Mouse (Mus musculus) cerebellum, adult 11-12 months (tissue): ENCODE measurements around the gene Wdr70.
A peak's percentile ranks its signal among the peaks of the same experiment; 100 is the strongest.
"Not testable (repeated sequence)": the region's sequence is repeated elsewhere in the genome, so short reads cannot be mapped to it uniquely, and the experiment has no call there.

Experiments
- DNase-seq: peaks from one replicate; pipeline ENCODE4 v3.0.0; 2022

Gene Wdr70

DNA sequence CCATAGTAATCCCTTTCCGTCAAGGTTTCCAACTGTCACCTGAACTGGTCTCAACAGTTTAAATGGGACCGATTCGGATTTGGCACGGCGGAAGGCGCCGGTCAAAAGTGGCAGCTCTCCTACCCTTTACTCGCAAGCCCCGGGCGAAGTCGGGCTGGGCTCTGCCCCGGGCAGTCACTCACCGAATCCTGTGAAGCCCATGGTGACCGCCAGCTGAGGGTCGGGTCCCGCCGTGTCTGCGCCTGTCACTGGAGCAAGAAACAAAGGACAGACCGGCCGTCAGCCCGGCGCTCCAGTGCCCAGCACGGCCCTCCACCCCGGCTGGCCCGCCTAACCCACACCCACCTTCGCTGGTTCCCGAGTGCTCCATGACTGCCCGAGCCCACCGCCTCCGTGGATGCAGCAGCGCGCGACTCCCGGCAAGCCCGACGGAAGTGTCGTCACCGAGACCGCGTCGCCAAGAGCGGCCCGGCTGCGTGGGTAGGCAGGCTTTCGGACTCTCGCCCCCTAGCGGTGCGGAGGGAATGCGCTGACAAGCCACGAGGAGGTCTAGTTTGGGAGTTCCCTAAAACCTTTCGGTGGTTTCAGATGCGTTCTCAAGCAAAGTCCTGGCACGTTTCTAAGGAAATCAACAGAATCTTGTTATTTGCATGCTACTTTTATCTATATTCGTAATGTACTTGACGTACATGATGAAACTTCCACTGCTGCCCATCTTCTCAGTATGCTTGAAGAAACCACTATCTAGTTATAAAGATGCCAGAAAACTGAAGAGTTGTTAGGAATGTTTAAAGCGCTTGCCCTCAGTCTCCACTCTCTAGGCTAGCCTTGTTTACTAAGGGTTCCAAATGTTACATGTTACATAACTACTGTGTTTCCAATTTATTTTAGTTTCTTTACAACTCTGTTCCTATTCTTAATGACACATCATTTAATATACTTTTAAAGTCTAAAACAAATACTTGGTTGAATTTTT, at the start of gene Wdr70:
Wdr70 (minus strand) TSS at position 436 of the 976 bp plus-strand sequence.
- DNase-seq: peak; percentile 93

DNA sequence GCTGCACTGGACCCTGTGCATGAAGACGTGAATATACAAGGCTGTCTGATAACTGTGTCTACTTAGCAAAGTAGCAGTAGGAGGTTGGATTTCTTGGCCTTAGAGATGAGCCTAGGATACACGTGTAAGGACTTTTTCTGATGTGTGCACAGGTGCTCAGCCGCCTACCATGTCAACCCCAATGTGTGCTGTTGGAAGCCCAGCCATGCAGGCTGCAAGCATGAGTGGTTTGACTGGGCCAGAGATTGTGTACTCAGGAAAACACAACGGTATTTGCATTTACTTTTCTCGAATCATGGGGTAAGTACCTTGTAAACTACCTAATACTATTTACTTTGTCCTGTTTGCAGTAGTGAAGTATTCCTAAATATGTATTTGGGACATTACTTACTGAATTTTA, 36.6 kb upstream of the Wdr70 start:
- no peak for DNase-seq

DNA sequence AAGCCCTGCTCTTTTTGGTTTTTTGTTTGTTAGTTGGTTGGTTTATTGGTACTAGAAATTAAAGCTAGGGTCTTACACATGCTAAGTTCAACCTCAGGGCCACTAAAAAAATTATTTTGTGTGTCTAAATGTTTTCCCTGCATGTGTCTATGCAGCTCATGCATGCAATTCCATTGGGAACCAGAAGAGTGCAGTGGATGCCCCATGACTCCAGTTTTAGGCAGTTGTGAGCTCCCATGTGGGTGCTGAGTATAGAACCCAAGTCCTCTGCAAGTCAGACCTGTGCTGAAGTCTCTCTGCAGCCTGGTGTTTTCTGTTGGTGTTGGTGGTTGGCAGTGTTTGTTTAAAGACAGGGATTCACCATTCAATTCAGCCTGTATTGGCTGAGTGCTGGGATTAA, 32.8 kb upstream of the Wdr70 start:
- no peak for DNase-seq

DNA sequence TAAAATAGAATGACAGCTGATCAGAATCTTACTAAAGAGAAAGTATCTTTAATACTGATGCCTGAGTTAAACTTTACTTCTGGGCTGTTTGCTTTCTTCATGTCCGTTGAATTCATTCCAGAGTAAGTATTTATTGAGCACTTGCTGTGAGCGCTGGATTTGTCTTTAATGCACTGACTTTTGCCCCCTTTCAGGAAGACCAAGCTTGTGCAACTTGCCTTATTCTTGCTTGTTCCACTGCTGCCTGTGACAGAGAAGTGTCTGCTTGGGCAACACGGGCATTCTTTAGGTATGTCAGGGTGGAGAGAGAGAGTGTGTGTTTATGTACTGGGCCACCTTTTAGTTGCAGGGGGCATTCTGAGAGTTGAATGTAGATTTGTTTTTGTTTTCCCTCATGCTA, 32.3 kb upstream of the Wdr70 start:
- no peak for DNase-seq

DNA sequence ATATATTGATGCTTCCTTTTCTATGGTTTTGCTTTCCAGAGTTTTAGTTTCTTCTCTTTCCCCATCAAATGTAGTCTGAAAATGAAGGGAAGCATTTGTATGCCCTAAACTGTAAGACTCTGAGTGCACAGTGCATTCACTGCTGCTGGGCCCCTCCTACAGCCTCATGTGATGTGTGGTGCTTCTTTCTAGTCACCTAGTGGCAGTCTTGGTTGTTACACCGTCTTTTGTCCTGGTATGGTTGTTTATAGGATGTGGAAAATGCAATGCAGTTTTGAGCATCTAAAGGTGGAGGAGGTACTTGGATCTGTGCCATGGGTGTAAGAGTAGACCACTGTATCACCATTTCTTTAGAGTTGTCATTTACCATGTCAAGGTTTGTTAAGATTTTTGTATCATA, 30.3 kb upstream of the Wdr70 start:
- DNase-seq: no peak

DNA sequence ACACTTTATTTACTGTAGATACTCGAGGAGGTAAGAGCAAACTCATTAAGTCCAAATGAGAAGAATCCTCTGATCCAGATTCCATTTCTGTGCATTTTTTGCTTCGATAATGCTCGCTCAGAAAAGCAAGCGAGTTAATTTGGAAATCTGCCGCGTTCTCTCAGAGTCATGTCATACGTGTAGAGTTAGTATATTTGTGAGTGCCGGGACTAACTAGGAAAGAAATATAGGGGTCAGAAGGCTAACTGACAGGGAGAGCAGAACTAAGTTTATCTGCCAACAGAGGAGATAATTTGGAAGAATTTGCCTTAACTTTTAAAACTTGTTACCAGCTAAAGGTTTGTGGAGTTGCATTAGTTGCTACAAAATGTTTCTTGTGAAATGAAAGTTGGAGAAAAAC, 10.8 kb upstream of the Wdr70 start:
- no peak for DNase-seq

DNA sequence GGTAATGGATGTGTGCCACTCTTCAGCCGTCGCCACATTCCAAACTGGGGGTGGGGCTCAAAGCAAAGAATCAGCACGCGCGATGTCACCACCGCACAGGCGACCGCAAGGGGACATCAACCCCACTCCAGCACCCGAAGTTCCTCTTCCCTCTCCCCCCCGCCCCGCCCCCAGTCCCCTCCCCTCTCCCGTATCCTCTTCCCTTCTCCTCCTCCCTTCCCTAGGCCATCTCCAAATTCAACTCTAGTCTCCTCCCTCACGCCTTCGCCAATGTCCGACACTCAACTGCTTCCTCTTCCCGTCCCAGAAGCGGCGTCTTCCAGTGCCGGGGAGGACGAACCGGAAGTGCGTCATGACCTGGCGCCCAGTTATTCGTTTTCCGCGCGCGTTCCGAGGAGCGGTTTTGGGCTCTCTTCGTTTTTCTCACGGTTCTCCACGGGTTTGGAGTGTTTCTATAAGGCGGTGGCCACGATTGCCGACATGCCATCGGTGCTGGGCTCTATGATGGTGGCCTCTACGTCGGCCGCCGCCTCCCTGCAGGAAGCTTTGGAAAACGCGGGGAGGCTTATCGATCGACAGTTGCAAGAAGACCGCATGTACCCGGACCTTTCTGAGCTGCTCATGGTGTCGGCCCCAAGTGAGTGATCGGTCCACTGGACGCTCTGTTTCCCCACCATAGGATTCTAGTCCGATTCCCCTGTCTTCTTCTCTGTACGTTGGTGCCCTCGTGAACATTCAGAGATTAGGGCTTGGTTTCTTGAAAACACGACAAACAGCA, 10.1 kb upstream of the Wdr70 start, which contains the start of gene Nup155:
Nup155 (plus strand) TSS at position 308 of the 778 bp plus-strand sequence.
- peak; percentile 92 for DNase-seq

DNA sequence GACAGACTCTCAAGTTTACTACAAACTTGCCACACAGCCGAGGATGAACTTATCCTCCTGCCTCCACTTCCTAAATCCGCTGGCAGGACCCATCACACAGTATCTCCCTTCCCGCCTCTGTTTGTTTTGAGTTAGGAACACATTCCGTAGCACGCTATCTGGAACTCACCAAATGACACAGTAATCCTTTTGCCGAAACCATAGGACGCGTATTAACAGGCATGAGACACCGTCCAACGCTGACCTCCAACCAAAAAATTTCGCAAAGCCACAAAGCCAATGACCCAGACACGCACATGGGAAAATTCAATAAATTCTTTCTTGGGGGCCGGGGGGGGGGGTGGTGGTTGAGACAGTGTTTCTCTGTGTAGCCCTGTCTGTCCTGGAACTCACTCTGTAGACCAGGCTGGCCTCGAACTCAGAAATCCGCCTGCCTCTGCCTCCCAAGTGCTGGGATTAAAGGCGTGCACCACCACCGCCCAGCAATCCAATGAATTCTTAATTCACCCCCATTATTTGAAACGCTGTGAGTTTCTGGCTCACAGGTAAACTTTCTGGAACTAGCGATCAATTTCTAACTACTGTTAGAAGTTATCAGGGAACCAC, 9.5 kb upstream of the Wdr70 start:
- DNase-seq: peak; percentile 11

DNA sequence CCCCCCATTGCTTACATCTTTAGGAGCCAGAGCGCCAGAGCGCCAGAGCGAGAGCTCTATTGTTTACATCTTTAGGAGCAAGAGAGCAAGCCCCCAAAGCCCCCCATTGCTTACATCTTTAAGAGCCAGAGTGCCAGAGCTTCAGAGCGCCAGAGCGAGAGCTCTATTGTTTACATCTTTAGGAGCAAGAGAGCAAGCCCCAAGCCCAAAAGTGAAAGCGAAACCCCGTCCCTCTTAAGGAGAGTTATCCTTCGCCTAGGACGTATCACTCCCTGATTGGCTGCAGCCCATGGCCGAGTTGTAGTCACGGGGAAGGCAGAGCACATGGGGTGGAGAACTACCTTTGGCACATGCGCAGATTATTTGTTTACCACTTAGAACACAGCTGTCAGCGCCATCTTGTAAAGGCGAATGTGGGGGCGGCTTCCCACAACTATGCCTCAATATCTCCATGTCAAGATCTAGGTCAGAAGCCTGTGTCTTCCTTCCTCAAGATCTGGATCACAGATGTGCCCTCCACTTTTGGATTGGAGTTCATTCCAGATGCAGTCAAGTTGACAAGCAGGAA, 3.0 kb upstream of the Wdr70 start:
- not testable (repeated sequence) for DNase-seq

DNA sequence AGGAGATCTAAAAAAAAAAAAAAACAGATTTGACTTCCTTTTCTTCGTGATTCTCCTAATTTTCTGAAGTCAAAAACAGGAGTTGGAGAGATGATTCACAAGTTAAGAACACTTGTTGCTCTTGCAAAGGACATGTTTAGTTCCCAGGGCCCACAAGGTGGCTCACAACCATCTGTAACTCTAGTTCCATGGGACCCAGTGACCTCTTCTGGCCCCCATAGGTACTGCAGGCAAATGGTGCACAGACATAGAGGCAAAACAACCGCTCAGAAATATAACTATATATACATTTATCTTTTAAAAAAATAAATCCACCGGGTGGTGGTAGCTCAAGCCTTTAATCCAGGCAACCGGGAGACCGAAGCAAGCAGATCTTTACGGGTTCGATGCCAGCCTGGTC, 1.2 kb downstream of the Wdr70 start:
- peak; percentile 26 for DNase-seq

DNA sequence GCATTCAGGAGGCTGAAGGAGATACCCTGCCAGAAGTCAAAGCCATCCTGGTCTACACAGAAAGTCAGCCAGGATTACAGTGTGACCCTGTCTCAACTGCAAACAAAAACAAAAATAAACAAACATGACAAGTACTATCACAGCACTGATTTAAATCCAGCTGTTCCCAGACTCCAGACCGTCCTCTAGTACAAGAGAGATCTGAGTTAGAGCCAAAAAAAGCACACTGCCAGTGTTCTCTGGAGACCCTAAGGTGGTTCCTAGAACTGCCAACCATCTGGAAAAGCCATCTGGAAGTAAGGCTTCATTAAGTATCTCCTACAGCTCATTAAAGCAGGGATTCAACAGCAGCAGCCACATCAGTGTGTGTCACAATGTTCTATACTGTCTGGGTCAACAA, 6.3 kb downstream of the Wdr70 start:
- not testable (repeated sequence) for DNase-seq

DNA sequence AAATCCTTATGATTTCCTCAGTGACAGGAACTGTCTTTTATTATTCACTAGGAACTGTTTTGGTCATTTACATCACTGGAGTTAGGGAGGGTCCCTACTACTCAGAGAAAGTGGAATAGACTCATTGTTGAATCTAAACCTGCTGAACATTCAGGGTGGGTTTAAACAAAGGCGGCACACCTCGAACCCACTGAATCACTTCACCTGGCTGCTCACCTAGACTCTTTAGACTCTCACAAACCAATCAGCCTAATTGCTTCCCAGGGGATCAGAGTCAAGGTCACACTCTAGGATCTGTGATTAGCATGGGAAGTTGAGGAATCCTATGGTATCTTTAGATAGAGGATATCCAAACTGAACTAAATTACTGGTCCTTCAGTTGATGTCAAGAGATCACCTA, 8.3 kb downstream of the Wdr70 start:
- no peak for DNase-seq

DNA sequence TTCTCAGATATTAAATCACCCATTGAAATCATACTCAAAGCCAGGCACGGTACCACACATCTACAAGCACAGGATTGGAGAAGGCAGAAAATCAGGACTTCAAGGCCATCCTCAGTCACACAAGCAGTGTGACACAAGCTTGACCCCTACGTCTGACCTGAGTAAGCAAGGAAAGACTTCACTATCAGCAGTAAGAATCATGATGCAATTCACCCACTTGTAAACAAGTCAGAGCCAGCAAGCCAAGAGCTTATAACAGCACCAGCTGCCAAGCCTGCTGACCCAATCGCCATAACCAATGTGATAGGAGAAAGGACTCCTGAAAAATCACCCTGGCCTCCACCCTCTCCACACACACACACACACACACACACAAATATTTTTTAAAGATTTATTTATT, 10.3 kb downstream of the Wdr70 start:
- no peak for DNase-seq

DNA sequence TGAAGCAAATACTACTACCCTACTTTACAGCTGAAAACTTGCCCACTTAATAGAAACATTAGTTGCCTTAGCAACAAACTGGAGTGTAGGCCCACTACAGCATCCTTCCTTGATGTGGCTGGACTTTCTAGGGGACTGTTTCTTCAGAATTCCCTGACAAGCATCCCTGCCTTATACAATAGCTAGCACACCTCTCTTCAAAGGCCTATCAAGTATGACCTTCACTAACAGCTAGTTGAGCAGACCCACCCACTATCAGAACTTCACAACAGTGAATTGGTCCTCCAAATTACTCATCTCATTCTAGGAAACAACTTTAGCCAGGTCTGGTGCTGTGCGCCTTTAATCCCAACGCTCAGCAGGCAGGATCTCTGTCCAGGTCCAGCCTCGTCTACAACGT, 11.7 kb downstream of the Wdr70 start:
- DNase-seq: no peak

DNA sequence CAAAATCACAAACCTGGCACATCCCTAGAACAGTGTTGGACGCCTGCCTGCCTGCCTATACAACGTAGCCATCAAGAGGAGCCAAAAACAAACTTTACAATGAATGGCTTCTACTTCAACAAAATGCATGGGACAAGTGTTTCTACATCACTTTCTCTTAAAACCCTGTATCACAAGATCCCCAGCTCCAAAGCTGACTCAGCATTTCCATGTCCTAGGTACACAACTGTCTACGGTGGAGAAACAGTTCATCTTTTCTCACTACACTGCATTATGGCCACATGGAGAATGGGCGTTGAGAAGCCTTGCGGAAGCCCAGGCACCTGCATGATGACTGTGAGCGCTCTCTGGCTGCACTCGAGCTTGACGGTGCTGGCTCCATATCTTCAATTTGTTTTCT, 16.9 kb downstream of the Wdr70 start:
- DNase-seq: no peak

DNA sequence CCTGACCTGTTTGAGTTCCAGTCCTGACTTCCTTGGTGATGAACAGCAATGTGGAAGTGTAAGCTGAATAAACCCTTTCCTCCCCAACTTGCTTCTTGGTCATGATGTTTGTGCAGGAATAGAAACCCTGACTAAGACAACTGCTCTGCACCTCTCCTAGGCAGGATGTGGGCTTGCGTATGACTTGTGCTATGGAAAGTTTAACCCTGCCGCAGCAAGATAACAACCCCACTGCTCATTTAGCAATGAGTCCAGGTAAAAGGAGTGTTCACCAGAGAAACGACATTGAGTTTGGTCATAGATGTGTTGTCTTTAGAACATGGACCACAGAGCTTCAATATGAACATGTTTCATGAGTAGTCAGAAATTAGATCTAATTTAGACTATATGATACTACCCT, 25.9 kb downstream of the Wdr70 start:
- not testable (repeated sequence) for DNase-seq

DNA sequence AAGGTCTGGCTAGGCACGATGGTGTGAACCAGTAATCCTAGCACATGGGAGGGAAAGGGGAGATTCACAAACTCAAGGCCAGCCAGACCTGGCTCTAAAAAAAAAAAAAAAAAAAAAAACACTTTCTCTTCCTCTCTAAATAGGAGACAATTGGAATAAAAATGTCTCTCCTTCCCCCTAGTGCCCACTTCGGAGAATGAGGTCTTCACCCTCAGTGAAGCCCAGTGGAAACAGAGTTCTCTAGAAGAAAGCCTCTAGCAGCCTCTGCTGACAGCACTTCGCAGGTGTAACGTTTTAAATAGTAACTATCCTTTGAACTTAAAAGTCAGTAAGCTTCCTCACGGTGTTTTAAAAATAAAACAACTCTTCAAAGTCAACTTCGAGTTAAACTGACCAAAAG, 33.8 kb downstream of the Wdr70 start:
- no peak for DNase-seq

DNA sequence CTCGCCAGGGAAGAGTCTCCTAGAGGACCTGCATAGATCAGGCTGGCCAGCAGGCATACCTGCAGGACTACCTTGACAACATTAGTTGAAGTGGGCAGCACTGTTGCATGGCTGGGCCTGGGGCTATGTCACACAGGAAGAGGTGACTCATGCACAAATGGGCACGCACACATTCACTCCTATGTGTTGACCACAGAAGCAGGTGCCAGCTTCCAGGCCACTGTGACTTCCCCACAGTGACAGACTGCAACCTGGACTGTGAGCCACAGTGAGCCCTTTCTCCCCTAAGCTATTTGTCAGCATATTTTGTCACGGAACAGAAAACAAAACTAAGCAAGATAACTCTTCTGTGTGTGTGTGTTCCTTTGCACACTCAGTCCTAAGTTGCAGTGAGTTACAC, 47.8 kb downstream of the Wdr70 start:
- no peak for DNase-seq

DNA sequence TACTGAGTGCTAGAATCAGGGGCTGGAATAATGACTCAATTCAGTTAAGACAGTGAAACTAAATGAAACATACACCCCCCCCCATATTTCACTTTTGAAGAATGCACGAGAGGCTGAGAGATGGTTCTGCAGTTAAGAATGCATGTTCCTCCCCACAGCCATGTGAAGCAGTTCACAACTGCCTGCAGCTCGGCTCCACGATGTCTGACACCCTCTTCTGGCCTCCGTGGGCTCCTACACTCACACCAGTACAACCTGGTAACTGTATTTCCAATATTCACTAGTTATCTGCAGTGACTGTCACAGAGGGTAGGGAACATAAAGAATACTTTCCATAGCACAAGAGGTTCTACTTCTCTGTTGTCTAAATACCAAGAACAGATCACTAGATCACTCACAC, 59.2 kb downstream of the Wdr70 start:
- no peak for DNase-seq

DNA sequence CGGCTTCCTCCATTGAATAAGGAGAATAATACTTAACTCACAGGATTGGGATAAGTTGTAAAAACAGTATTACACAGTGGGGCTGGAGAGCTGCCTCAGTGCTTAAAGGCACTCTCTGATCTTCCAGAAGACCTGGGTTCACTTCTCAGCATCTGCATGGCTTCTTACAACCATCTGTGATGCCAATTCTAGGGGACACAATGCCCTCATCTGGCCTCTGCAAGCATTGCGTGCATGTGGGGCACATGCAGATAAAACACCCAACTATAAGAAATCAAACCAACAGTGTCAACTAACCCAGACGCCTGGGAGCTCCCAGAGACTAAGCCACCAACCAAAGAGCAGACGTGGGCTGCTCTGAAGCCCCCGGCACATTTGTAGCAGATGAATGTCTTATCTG, 60.6 kb downstream of the Wdr70 start:
- no peak for DNase-seq

DNA sequence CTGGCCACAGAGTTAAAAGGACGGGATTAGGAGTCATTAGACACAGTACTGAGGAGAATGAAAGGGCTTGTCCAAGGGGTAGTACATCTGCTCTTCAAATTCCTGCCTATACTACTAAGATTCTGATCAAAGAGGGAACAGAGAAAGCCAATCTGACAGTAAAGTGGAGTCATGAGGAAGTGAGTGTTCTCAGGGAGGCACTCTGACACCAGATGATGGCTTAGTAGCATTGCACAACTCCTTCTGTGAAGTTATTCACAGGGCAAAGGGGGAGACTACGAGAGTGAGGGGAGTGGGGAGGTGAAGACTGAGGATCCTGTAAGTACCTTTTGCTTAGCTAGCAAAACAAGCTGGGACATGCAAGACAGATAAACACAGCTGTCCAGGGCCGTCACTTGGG, 61.2 kb downstream of the Wdr70 start:
- DNase-seq: no peak

DNA sequence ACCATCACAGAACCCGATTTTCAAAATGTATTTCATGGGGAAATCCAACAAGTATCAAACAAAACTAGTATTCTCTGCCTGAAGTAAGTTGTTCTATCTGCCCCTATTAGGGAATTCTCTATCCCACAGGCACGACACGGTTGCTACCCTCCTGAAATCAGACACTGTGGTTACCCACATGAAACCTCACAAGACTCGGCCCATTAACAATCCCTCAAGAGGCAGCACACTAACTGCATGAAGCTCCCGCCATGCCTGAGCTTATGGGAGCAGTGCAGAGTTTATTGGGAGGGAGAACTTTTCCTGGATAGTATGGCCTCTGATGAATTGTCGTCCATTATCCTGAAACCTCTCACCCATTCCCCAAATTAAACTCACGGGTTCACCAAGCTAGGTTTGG, 67.8 kb downstream of the Wdr70 start:
- DNase-seq: no peak

DNA sequence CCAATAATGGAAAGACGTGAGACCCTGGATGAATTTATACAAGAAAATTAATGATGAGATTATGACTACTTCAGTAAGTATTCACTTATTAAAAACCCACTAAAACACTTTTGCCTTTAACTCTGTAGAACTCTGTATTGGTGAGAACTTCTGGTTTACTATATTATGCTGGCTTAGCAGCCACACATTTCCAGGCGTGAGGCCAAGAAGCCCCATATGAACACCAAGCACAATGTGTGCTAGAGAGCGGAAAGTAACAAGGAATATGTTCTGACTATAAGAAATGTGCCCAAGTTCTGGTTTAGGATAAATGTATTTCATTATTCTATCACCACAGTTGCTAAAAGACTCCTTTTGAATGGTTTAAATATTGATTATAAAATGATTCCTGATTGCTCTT, 68.4 kb downstream of the Wdr70 start:
- no peak for DNase-seq
